Mouse (Mus musculus) erythroblast, embryonic 14.5 days (primary cell): ENCODE data around the gene Gm28635. TPM values are rescaled to one million over a fixed set of nuclear protein-coding genes. Genes with fewer than 3 reads are reported as not detected.
A peak's percentile ranks its signal among the peaks of the same experiment; 100 is the strongest.

Experiments used
- H3K27me3 ChIP-seq: 2 replicates; pipeline ENCODE4 v1.6.1; 2012; ENCODE audit warnings: inconsistent platforms; ENCODE audit not compliant: control insufficient read depth
- H3K36me3 ChIP-seq: 2 replicates; pipeline ENCODE4 v1.6.1; 2012; ENCODE audit warnings: mild to moderate bottlenecking, inconsistent platforms; ENCODE audit not compliant: control insufficient read depth
- H3K4me1 ChIP-seq: 2 replicates; pipeline ENCODE4 v1.6.1; 2012; ENCODE audit warnings: inconsistent platforms; ENCODE audit not compliant: control insufficient read depth
- H3K4me3 ChIP-seq: replicated peaks from 2 replicates; pipeline ENCODE3; 2012; ENCODE audit warnings: moderate library complexity, mild to moderate bottlenecking, inconsistent platforms
- H3K9me3 ChIP-seq: 2 replicates; pipeline ENCODE4 v1.6.1; 2012; ENCODE audit warnings: low read length, inconsistent platforms, mixed read lengths; ENCODE audit not compliant: control insufficient read depth
- GATA1 ChIP-seq: IDR thresholded peaks from 2 replicates; pipeline ENCODE4 v1.6.1; 2012; ENCODE audit warnings: low read length, inconsistent platforms, mixed read lengths
- TAL1 ChIP-seq: IDR thresholded peaks from 3 replicates; pipeline ENCODE4 v1.6.1; 2012; ENCODE audit warnings: low read length, inconsistent platforms, mixed read lengths
- polyA plus RNA-seq: library from polyadenylated mRNA; stranded (reverse); fragments of >175 nt; gene quantifications from 2 replicates; pipeline ENCODE4 v1.2.3, GENCODE M21; 2012

Gene Gm28635
- polyA plus RNA-seq, 1 experiment = not detected

GRCm38 (mm10) chr2:84669828-84670568 is 7.8 kb downstream of the Gm28635 start:
- peaks cover 27% of the 10 kb centered on the region for H3K4me1 ChIP-seq
- peak overlapping the region; percentile 88 for H3K4me3 ChIP-seq
- no peaks in the 10 kb centered on the region for H3K27me3 ChIP-seq
- no peaks in the 10 kb centered on the region for H3K9me3 ChIP-seq
- peaks cover 43% of the 10 kb centered on the region for H3K36me3 ChIP-seq
- TF ChIP-seq GATA1 = no peak
- no peak for TF ChIP-seq TAL1

- Histone ChIP-seq H3K36me3 (peaks cover 11% of the 10 kb centered on the region), H3K4me1 (peaks cover 21% of the 10 kb centered on the region), H3K4me3 (no peak overlapping the region), H3K9me3 (no peaks in the 10 kb centered on the region), H3K27me3 (no peaks in the 10 kb centered on the region)
- TF ChIP-seq GATA1 = no peak
- no peak for TF ChIP-seq TAL1
These were observed 11.8 kb downstream of the Gm28635 start for GRCm38 (mm10) chr2:84666081-84666480.

GRCm38 (mm10) chr2:84662866-84663265 is 15.0 kb downstream of the Gm28635 start:
- Histone ChIP-seq H3K4me3 (no peak overlapping the region), H3K27me3 (no peaks in the 10 kb centered on the region), H3K36me3 (no peaks in the 10 kb centered on the region), H3K4me1 (peaks cover 2% of the 10 kb centered on the region; the same call in 1 of the 2 replicates), H3K9me3 (no peaks in the 10 kb centered on the region; the same call in 1 of the 2 replicates)
- TF ChIP-seq GATA1 (no peak), TAL1 (no peak)

- H3K4me1 ChIP-seq = no peaks in the 10 kb centered on the region
- no peaks in the 10 kb centered on the region for H3K36me3 ChIP-seq
- no peaks in the 10 kb centered on the region; the same call in 1 of the 2 replicates for H3K9me3 ChIP-seq
- no peaks in the 10 kb centered on the region for H3K27me3 ChIP-seq
- TF ChIP-seq TAL1 (no peak), GATA1 (no peak)
- no peak overlapping the region for H3K4me3 ChIP-seq
These were observed 17.6 kb downstream of the Gm28635 start for GRCm38 (mm10) chr2:84660253-84660652.

GRCm38 (mm10) chr2:84658806-84659205 is 19.0 kb downstream of the Gm28635 start, which contains the start of gene Btbd18:
Gene Btbd18 (plus strand): TSS chr2:84659079.
- no peaks in the 10 kb centered on the region; the same call in 1 of the 2 replicates for H3K9me3 ChIP-seq
- no peaks in the 10 kb centered on the region; the same call in 1 of the 2 replicates for H3K27me3 ChIP-seq
- no peaks in the 10 kb centered on the region for H3K4me1 ChIP-seq
- H3K36me3 ChIP-seq = no peaks in the 10 kb centered on the region
- no peak within 1 kb of the TSS for H3K4me3 ChIP-seq
- no peak for TF ChIP-seq TAL1
- no peak for TF ChIP-seq GATA1

GRCm38 (mm10) chr2:84655864-84656263 is 22.0 kb downstream of the Gm28635 start:
- Histone ChIP-seq H3K4me1 (peaks cover 9% of the 10 kb centered on the region), H3K27me3 (no peaks in the 10 kb centered on the region; the same call in 1 of the 2 replicates), H3K9me3 (no peaks in the 10 kb centered on the region; the same call in 1 of the 2 replicates), H3K36me3 (no peaks in the 10 kb centered on the region), H3K4me3 (no peak overlapping the region)
- no peak for TF ChIP-seq GATA1
- TF ChIP-seq TAL1 = no peak

- no peak overlapping the region for H3K4me3 ChIP-seq
- H3K4me1 ChIP-seq = peaks cover 28% of the 10 kb centered on the region
- no peaks in the 10 kb centered on the region; the same call in 1 of the 2 replicates for H3K27me3 ChIP-seq
- no peaks in the 10 kb centered on the region for H3K9me3 ChIP-seq
- no peaks in the 10 kb centered on the region for H3K36me3 ChIP-seq
- no peak for TF ChIP-seq TAL1
- no peak for TF ChIP-seq GATA1
These were observed 24.5 kb downstream of the Gm28635 start for GRCm38 (mm10) chr2:84653354-84653753.

GRCm38 (mm10) chr2:84650464-84651195 is 27.2 kb downstream of the Gm28635 start, which contains the start of gene Ctnnd1:
Gene Ctnnd1 (minus strand): TSS chr2:84650765.
- no peaks in the 10 kb centered on the region for H3K9me3 ChIP-seq
- peak within 1 kb of the TSS; percentile 71 for H3K4me3 ChIP-seq
- no peaks in the 10 kb centered on the region for H3K36me3 ChIP-seq
- H3K27me3 ChIP-seq = no peaks in the 10 kb centered on the region; the same call in 1 of the 2 replicates
- TF ChIP-seq TAL1 (no peak), GATA1 (no peak)
- peaks cover 39% of the 10 kb centered on the region for H3K4me1 ChIP-seq

GRCm38 (mm10) chr2:84649674-84650073 is 28.2 kb downstream of the Gm28635 start:
- no peak for TF ChIP-seq TAL1
- no peak for TF ChIP-seq GATA1
- no peaks in the 10 kb centered on the region for H3K9me3 ChIP-seq
- peaks cover 39% of the 10 kb centered on the region for H3K4me1 ChIP-seq

More at GRCm38 (mm10) chr2:84649674-84650073, 28.2 kb downstream of the Gm28635 start:
- Histone ChIP-seq H3K4me3 (peak overlapping the region; percentile 71), H3K27me3 (no peaks in the 10 kb centered on the region; the same call in 1 of the 2 replicates), H3K36me3 (no peaks in the 10 kb centered on the region)
